ENCODE assay signal across 12 mouse cellular contexts in genomic region chr5:128813121-128813520, GRCm38 (mm10).
DNase-seq lines count a peak whose midpoint lies in the region; ATAC-seq and TF ChIP-seq lines count a peak whose summit lies in the region.
"Had no signal": no experiment of that assay in that cellular context is flagged by ENCODE, and none has a peak within 500 bp of the region (broad histone marks: within the 10 kb centered on the region; RNA-seq: fewer than 3 reads in every experiment).

No protein-coding gene starts in this region.

- 24% methylated on average over 11 of the region's 11 CpGs for whole genome bisulfite sequencing in hindbrain, embryonic 13.5 days

- intact Hi-C loops in left cerebral cortex, adult 2 months (cut with DNase I): no loop called here
- intact Hi-C loops in left cerebral cortex, postnatal 25 days (cut with DNase I): loop anchor here (5.0 kb wide), 1 partner anchor 99 kb away; no protein-coding TSS in a partner anchor
- intact Hi-C loops in left cerebral cortex, postnatal 14 days (cut with DNase I): no loop called here

- peaks cover 25% of the 10 kb centered on the region for H3K4me1 ChIP-seq in E14TG2a.4 (replicated peaks; ENCODE audit: low read depth, low read length)
- H3K4me1 ChIP-seq in hindbrain, embryonic 13.5 days (replicated peaks): peaks cover 60% of the 10 kb centered on the region
- H3K4me1 ChIP-seq: megakaryocyte, embryonic 14.5 days had no signal

- H3K4me2 ChIP-seq in hindbrain, embryonic 13.5 days: 0 out of 2 replicates have a peak overlapping the region, but pooled peaks have one; percentile 2
- H3K4me2 ChIP-seq: heart, embryonic 12.5 days; limb, embryonic 15.5 days had no signal

- H3K36me3 ChIP-seq in E14TG2a.4 (ENCODE audit: insufficient read depth, low read length): no peaks in the 10 kb centered on the region
- no peaks in the 10 kb centered on the region for H3K36me3 ChIP-seq in hindbrain, embryonic 13.5 days
- H3K36me3 ChIP-seq: G1E; heart, embryonic 12.5 days; limb, embryonic 15.5 days had no signal

- peak; percentile 52 for TF ChIP-seq CTCF in left cerebral cortex, adult 2 months (IDR thresholded peaks at IDR 0.05)
- TF ChIP-seq CTCF in E14TG2a.4 (conservative IDR thresholded peaks at IDR 0.05; ENCODE audit: low read length): peak; percentile 72

- H3K4me3 ChIP-seq in left cerebral cortex, adult 2 months: no peak overlapping the region
- H3K4me3 ChIP-seq in E14TG2a.4 (replicated peaks; ENCODE audit: low read length): no peak overlapping the region; the same call in 1 of the 2 replicates
- H3K4me3 ChIP-seq in hindbrain, embryonic 13.5 days: no peak overlapping the region
- H3K4me3 ChIP-seq: heart, embryonic 12.5 days; limb, embryonic 15.5 days had no signal

- H3K9me3 ChIP-seq in E14TG2a.4 (ENCODE audit: low read length): no peaks in the 10 kb centered on the region
- no peaks in the 10 kb centered on the region for H3K9me3 ChIP-seq in hindbrain, embryonic 13.5 days
- H3K9me3 ChIP-seq: heart, embryonic 12.5 days; limb, embryonic 15.5 days had no signal

- H3K27me3 ChIP-seq in E14TG2a.4 (ENCODE audit: insufficient read depth, low read length): peaks cover 31% of the 10 kb centered on the region
- H3K27me3 ChIP-seq in hindbrain, embryonic 13.5 days: no peaks in the 10 kb centered on the region
- H3K27me3 ChIP-seq: limb, embryonic 15.5 days; megakaryocyte, embryonic 14.5 days had no signal

- H3K27ac ChIP-seq in left cerebral cortex, adult 2 months: peak overlapping the region; percentile 61
- 0 out of 2 replicates have a peak overlapping the region, but pooled peaks have one; percentile 40 for H3K27ac ChIP-seq in hindbrain, embryonic 13.5 days
- H3K27ac ChIP-seq: limb, embryonic 15.5 days had no signal

- DNase-seq in left cerebral cortex, adult 2 months (ENCODE audit: extremely low spot score in 1 of 2, low spot score in 2 of 2): no peak
- DNase-seq in left cerebral cortex, postnatal 25 days (ENCODE audit: low spot score in 2 of 2): no peak
- peak; percentile 65 for DNase-seq in R1 (ENCODE audit: low read depth, low spot score)
- no peak for DNase-seq in urinary bladder, postnatal 25 days (ENCODE audit: low spot score)
- DNase-seq in left cerebral cortex, postnatal 14 days (ENCODE audit: low spot score in 2 of 2): no peak
- DNase-seq: kidney, postnatal 25 days had no signal

- ATAC-seq in hindbrain, embryonic 13.5 days (ENCODE audit: low FRiP score): no peak

- no peak overlapping the region for H3K9ac ChIP-seq in hindbrain, embryonic 13.5 days
- H3K9ac ChIP-seq: heart, embryonic 12.5 days; limb, embryonic 15.5 days had no signal
